Mouse (Mus musculus): Measurements from ENCODE around the gene Lmln. TPM values are rescaled to one million over a fixed set of nuclear protein-coding genes. Genes with fewer than 3 reads are reported as not detected.
"Not testable (repeated sequence)": the region's sequence is repeated elsewhere in the genome, so short reads cannot be mapped to it uniquely, and the experiment has no call there.

Lmln gene
- total and polyA plus RNA-seq, 3 experiments, result 1.5 to 3.2 (median 2.6) TPM

DNA sequence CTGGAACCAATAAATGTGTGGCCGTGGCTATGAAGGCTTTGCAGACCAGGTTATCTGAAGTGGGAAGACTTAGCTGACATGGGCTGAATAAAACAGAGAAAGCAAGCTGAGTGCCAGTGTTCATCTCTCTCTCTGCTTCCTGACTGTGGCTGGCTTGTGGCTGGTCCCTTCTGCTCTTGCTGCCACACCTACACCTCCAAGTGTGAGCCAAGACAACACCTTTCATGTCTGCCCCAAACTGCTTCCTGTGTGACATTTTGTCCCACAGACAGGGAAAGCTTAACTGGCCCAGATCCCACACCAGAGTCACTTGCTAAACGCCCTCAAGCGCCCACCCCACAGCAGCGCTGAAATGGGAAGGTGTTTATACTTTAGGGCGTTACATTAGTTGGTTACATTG is 9.2 kb upstream of the Lmln start:
- DNase-seq (ENCODE audit: extremely low read depth), result no peak
- TF ChIP-seq CHD2 (IDR thresholded peaks at IDR 0.05; ENCODE audit: low read length) (no peak), MAX (IDR thresholded peaks at IDR 0.05; ENCODE audit: low read length) (no peak), ETS1 (conservative IDR thresholded peaks at IDR 0.05; ENCODE audit: low read depth, low read length) (no peak), SIN3A (IDR thresholded peaks at IDR 0.05; ENCODE audit: low read length) (no peak), BHLHE40 (IDR thresholded peaks at IDR 0.05; ENCODE audit: low read depth, low read length) (no peak), ZMIZ1 (IDR thresholded peaks at IDR 0.05; ENCODE audit: low read depth, low read length) (no peak), RCOR1 (conservative IDR thresholded peaks at IDR 0.05; ENCODE audit: low read depth, low read length) (no peak), IRF4 (IDR thresholded peaks at IDR 0.05; ENCODE audit: low read depth, low read length) (no peak), ZC3H11A (IDR thresholded peaks at IDR 0.05; ENCODE audit: low read depth, low read length) (no peak), RAD21 (IDR thresholded peaks at IDR 0.05; ENCODE audit: low read depth, low read length) (no peak), NRF1 (IDR thresholded peaks at IDR 0.05; ENCODE audit: low read depth, low read length) (no peak), MAFK (IDR thresholded peaks at IDR 0.05; ENCODE audit: insufficient replicate concordance, low read length) (no peak), TBP (conservative IDR thresholded peaks at IDR 0.05; ENCODE audit: low read depth, low read length) (no peak), UBTF (IDR thresholded peaks at IDR 0.05; ENCODE audit: low read depth, low read length) (no peak), JUND (conservative IDR thresholded peaks at IDR 0.05; ENCODE audit: low read depth, low read length) (no peak), PAX5 (IDR thresholded peaks at IDR 0.05; ENCODE audit: low read length) (no peak), POLR2AphosphoS2 (IDR thresholded peaks at IDR 0.05; ENCODE audit: low read depth, low read length) (no peak), MAZ (IDR thresholded peaks at IDR 0.05; ENCODE audit: low read depth, low read length) (no peak), TCF12 (IDR thresholded peaks at IDR 0.05; ENCODE audit: low read depth, low read length) (no peak)
- peaks cover 6% of the 10 kb centered on the region for H3K27me3 ChIP-seq (replicated peaks)
- H3K79me2 ChIP-seq (replicated peaks; ENCODE audit: control insufficient read depth, extremely low read depth, insufficient read depth, poor library complexity, severe bottlenecking), result peaks cover 16% of the 10 kb centered on the region
- no peak overlapping the region for H3K4me2 ChIP-seq (ENCODE audit: insufficient read depth, low read depth, poor library complexity, severe bottlenecking)
- in situ Hi-C loops (cut with MboI; ENCODE audit: low pct_ligation_motif_present, low pct_unique_long_range_greater_than_20kb, low sequenced_read_pairs), result no loop called here
- H3K4me1 ChIP-seq (ENCODE audit: control insufficient read depth in 1 of 2, insufficient read depth in 2 of 2), result peaks cover 3 to 5% of the 10 kb centered on the region in 2 experiments; a peak in 3 of 4 replicates
- peaks cover 2 to 11% of the 10 kb centered on the region in 2 experiments for H3K36me3 ChIP-seq (replicated peaks in 1 of 2; ENCODE audit: control insufficient read depth in 1 of 2, insufficient read depth in 1 of 2, low read length in 1 of 2)
- H3K27ac ChIP-seq (ENCODE audit: insufficient read depth, low read depth), result no peak overlapping the region
- dilution Hi-C loops (cut with MboI; ENCODE audit: extremely low pct_ligation_motif_present, extremely low pct_unique_long_range_greater_than_20kb, low sequenced_read_pairs), result no loop called here
- no peak overlapping the region for H3K4me3 ChIP-seq (replicated peaks in 1 of 3; ENCODE audit: low read depth in 2 of 3, low read length in 2 of 3, poor library complexity in 1 of 3)
- no peaks in the 10 kb centered on the region for H3K9me3 ChIP-seq (replicated peaks; ENCODE audit: low read length)
- no peak overlapping the region for H3K9ac ChIP-seq (ENCODE audit: insufficient read depth, low read depth)

DNA sequence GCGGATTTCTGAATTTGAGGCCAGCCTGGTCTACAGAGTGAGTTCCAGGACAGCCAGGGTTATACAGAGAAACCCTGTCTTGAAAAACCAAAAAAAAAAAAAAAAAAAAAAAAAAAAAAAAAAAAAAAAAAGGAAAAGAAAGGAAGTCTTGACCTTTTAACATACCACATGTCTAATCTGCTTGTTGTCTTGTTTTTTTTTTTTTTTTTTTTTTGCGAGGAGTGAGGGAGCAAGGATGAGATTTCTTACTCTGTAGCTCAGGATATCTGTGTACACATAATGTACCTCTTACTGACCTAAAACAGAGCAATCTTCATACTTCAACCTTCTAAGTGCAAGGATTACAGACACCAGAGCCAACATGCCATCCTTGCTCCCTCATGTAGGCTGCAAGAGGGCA is 7.4 kb upstream of the Lmln start:
- not testable (repeated sequence) for H3K27ac ChIP-seq (ENCODE audit: insufficient read depth, low read depth); H3K4me3 ChIP-seq (replicated peaks in 1 of 3; ENCODE audit: low read depth in 2 of 3, low read length in 2 of 3, poor library complexity in 1 of 3); H3K4me2 ChIP-seq (ENCODE audit: insufficient read depth, low read depth, poor library complexity, severe bottlenecking)

More for the DNA sequence above, 7.4 kb upstream of the Lmln start:
- DNase-seq (ENCODE audit: extremely low read depth); H3K9me3 ChIP-seq (replicated peaks; ENCODE audit: low read length); H3K9ac ChIP-seq (ENCODE audit: insufficient read depth, low read depth); in situ Hi-C loops (cut with MboI; ENCODE audit: low pct_ligation_motif_present, low pct_unique_long_range_greater_than_20kb, low sequenced_read_pairs); dilution Hi-C loops (cut with MboI; ENCODE audit: extremely low pct_ligation_motif_present, extremely low pct_unique_long_range_greater_than_20kb, low sequenced_read_pairs); H3K27me3 ChIP-seq (replicated peaks): not testable (repeated sequence)
- Histone ChIP-seq H3K4me1 (ENCODE audit: control insufficient read depth in 1 of 2, insufficient read depth in 2 of 2) (peaks cover 8 to 22% of the 10 kb centered on the region in 2 experiments), H3K36me3 (replicated peaks in 1 of 2; ENCODE audit: control insufficient read depth in 1 of 2, insufficient read depth in 1 of 2, low read length in 1 of 2) (peaks cover 19 to 29% of the 10 kb centered on the region in 2 experiments), H3K79me2 (replicated peaks; ENCODE audit: control insufficient read depth, extremely low read depth, insufficient read depth, poor library complexity, severe bottlenecking) (peaks cover 34% of the 10 kb centered on the region)
- TF ChIP-seq ZNF384 (IDR thresholded peaks at IDR 0.05; ENCODE audit: low read depth, low read length), result peak; percentile 23; the same call in 1 of the 2 replicates
